ENCODE assay signal across 18 mouse cellular contexts in the genomic region with DNA sequence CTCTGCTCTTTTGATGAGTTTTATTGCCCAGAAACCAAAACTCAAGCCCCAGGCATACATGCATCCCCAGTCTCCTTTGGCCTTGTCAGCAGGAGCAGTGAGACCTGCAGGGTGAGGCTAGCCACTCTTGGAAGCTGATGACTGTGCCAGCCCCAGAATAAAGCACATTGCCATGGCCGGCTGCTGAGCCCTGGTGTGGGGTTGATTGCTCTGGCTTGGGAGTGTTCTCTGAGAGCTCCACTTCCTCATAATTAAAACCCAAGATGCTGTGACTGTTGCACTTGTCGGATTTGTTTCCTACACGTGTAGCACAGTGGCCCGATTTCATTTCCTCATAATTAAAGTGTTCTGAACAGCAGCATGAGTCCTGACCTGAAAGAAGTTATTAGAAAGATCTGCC.
DNase-seq lines count a peak whose midpoint lies in the region; ATAC-seq and TF ChIP-seq lines count a peak whose summit lies in the region.
"Had no signal": no experiment of that assay in that cellular context is flagged by ENCODE, and none has a peak within 500 bp of the region (broad histone marks: within the 10 kb centered on the region; RNA-seq: fewer than 3 reads in every experiment).

No protein-coding gene starts in this region.

- no peak for TF ChIP-seq POLR2A in kidney, adult 2 months (IDR thresholded peaks at IDR 0.05; ENCODE audit: low read depth, low read length)

- 49% methylated on average over 4 of the region's 4 CpGs for WGBS in kidney, adult 2 months

- no peaks in the 10 kb centered on the region for H3K36me3 ChIP-seq in kidney, adult 2 months (ENCODE audit: control insufficient read depth, insufficient read depth, low read length)
- H3K36me3 ChIP-seq: embryonic facial prominence, embryonic 12.5 days; forebrain, embryonic 15.5 days; heart, embryonic 13.5 days; hindbrain, embryonic 12.5 days had no signal

- TF ChIP-seq CTCF in kidney, adult 2 months (conservative IDR thresholded peaks at IDR 0.05; ENCODE audit: insufficient read depth, insufficient read length, low read depth, low read length) = no peak

- H3K4me3 ChIP-seq in kidney, adult 2 months (ENCODE audit: insufficient read depth, low read depth, low read length) = no peak overlapping the region
- H3K4me3 ChIP-seq: embryonic facial prominence, embryonic 12.5 days; forebrain, embryonic 15.5 days; heart, embryonic 13.5 days; hindbrain, embryonic 12.5 days had no signal

- no peaks in the 10 kb centered on the region for H3K4me1 ChIP-seq in kidney, adult 2 months (ENCODE audit: control insufficient read depth, insufficient read depth, low read length)
- H3K4me1 ChIP-seq: embryonic facial prominence, embryonic 12.5 days; forebrain, embryonic 15.5 days; heart, embryonic 13.5 days; hindbrain, embryonic 12.5 days had no signal

- no peaks in the 10 kb centered on the region for H3K27me3 ChIP-seq in kidney, adult 2 months (replicated peaks; ENCODE audit: control insufficient read depth, insufficient read depth, low read length)
- H3K27me3 ChIP-seq: embryonic facial prominence, embryonic 12.5 days; forebrain, embryonic 15.5 days; heart, embryonic 13.5 days; hindbrain, embryonic 12.5 days; Patski had no signal

- ATAC-seq in granulocyte monocyte progenitor cell, adult 5-6 weeks (replicated peaks; ENCODE audit: poor library complexity, severe bottlenecking) = peak; percentile 77
- ATAC-seq in frontal cortex, adult (ENCODE audit: low TSS enrichment) = no peak
- ATAC-seq: activated CD4-positive, CD25-positive, alpha-beta regulatory T cell, adult 4 months; forebrain, embryonic 15.5 days; hindbrain, embryonic 16.5 days; inflammation-experienced regulatory T-cells, adult 6 months; intestine, postnatal 0 days; Patski had no signal

- DNase-seq in cerebellum, adult 9-11 months = peak; percentile 16
- no peak for DNase-seq in cerebellum, adult 11-12 months
- DNase-seq in kidney, adult 11 months = peak; percentile 2
- no peak for DNase-seq in kidney, adult 2 months
- DNase-seq: adrenal gland, postnatal 14 days; gastrocnemius, postnatal 10 days; heart, postnatal 36 days had no signal

- H3K27ac ChIP-seq in kidney, adult 2 months (ENCODE audit: insufficient read depth, low read depth, low read length) = no peak overlapping the region
- H3K27ac ChIP-seq: embryonic facial prominence, embryonic 12.5 days; forebrain, embryonic 15.5 days; heart, embryonic 13.5 days; hindbrain, embryonic 12.5 days had no signal

Comparison
In these comparisons a context has a peak if more than half of its experiments do, and no peak if none do; other contexts are left out.
1. DNase-seq: peak in cerebellum, adult 9-11 months (single experiment) and kidney, adult 11 months (single experiment); none in cerebellum, adult 11-12 months (single experiment) and kidney, adult 2 months (single experiment).